8 mouse cellular contexts compared by ENCODE assay signal in the genomic region with DNA sequence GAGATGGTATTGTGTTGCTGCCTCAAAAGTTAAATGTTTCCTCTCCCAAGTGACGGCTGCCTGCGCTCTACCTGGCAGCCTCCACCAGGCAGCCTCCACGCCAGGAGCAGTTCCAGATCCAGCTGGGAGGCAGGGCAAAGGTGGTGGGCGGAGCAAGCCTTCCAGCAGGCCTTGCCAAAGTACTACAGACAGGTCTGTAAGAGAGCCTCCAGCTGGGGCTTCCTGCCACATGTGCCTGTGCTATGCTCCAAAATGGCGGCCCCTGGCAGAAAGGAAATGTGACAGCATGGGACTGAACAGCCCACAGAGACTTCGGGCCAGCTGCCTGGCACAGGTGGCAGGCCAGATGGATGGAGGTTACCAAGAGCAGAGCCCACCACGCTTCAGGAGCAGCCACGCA. TPM values are rescaled to one million over a fixed set of nuclear protein-coding genes. Genes with fewer than 3 reads are reported as not detected.
DNase-seq lines count a peak whose midpoint lies in the region; ATAC-seq and TF ChIP-seq lines count a peak whose summit lies in the region.

No protein-coding gene starts in this region.

- H3K27me3 ChIP-seq in heart, postnatal 0 days (ENCODE audit: control insufficient read depth, insufficient read depth, low read length): no peaks in the 10 kb centered on the region
- H3K27me3 ChIP-seq in forebrain, postnatal 0 days (ENCODE audit: insufficient read depth, low read length): no peaks in the 10 kb centered on the region

- no peak overlapping the region for H3K4me2 ChIP-seq in heart, postnatal 0 days (ENCODE audit: low read depth, low read length)
- no peak overlapping the region for H3K4me2 ChIP-seq in forebrain, postnatal 0 days (ENCODE audit: low read depth)

- no peaks in the 10 kb centered on the region for H3K4me1 ChIP-seq in heart, postnatal 0 days (ENCODE audit: control insufficient read depth, insufficient read depth)
- H3K4me1 ChIP-seq in forebrain, postnatal 0 days (ENCODE audit: insufficient read depth): no peaks in the 10 kb centered on the region

- H3K36me3 ChIP-seq in heart, postnatal 0 days (replicated peaks; ENCODE audit: control insufficient read depth, insufficient read depth, low read length): 0 out of 2 replicates have a peak, but pooled peaks cover 11% of the 10 kb centered on the region
- H3K36me3 ChIP-seq in forebrain, postnatal 0 days (ENCODE audit: insufficient read depth): no peaks in the 10 kb centered on the region

- 88% methylated on average over 8 of the region's 8 CpGs for WGBS in heart, postnatal 0 days
- 69% methylated on average over 8 of the region's 8 CpGs for WGBS in forebrain, postnatal 0 days

- TF ChIP-seq EP300 in heart, postnatal 0 days (IDR thresholded peaks at IDR 0.05; ENCODE audit: low read depth): no peak

- TF ChIP-seq CTCF in heart, postnatal 0 days (IDR thresholded peaks at IDR 0.05; ENCODE audit: low read depth): no peak
- no peak for TF ChIP-seq CTCF in forebrain, postnatal 0 days (IDR thresholded peaks at IDR 0.05; ENCODE audit: low read depth)

- H3K27ac ChIP-seq in heart, postnatal 0 days (ENCODE audit: low read depth): peak overlapping the region; percentile 15; the same call in 1 of the 2 replicates
- H3K27ac ChIP-seq in forebrain, postnatal 0 days (ENCODE audit: low read depth, low read length): no peak overlapping the region

- H3K9ac ChIP-seq in heart, postnatal 0 days (replicated peaks; ENCODE audit: low read depth, low read length): no peak overlapping the region
- no peak overlapping the region for H3K9ac ChIP-seq in forebrain, postnatal 0 days

- DNase-seq in heart, postnatal 0 days (ENCODE audit: low spot score): no peak
- no peak for DNase-seq in heart, adult 8-10 months (ENCODE audit: low spot score)
- DNase-seq in ES-CJ7 (ENCODE audit: low read depth, low spot score) (peak; percentile 79), MN1 (ENCODE audit: low spot score) (no peak)
- DNase-seq in cerebellum, adult 8-10 months: peak; percentile 23
- DNase-seq in kidney, postnatal 4 days: peak; percentile 66 to 72
- no peak for DNase-seq in forebrain, postnatal 0 days
- DNase-seq in urinary bladder, postnatal 10 days (ENCODE audit: low spot score): no peak

- H3K4me3 ChIP-seq in heart, postnatal 0 days (ENCODE audit: low read depth, low read length): no peak overlapping the region
- no peak overlapping the region for H3K4me3 ChIP-seq in forebrain, postnatal 0 days (ENCODE audit: low read depth, low read length)

- no peaks in the 10 kb centered on the region for H3K9me3 ChIP-seq in heart, postnatal 0 days (replicated peaks; ENCODE audit: control insufficient read depth, low read length)
- no peaks in the 10 kb centered on the region for H3K9me3 ChIP-seq in forebrain, postnatal 0 days (ENCODE audit: low read length)

- ATAC-seq in heart, postnatal 0 days (ENCODE audit: insufficient read depth, low read depth): no peak
- ATAC-seq in forebrain, postnatal 0 days: no peak

RNA-seq across cellular contexts. Expression of a gene that starts 39.0 kb away (rescaled TPM):
- total RNA-seq in heart, postnatal 0 days (2014; rRNA removed; ENCODE audit: low replicate concordance): 10.1 and 20.6 TPM in 2 replicates
- polyA plus RNA-seq in heart, postnatal 0 days (2015; fragmentation: Nextera tagmentation; extraction: Ambion mirVana): 15.0 and 15.1 TPM in 2 replicates
- 10 to 100 TPM in 2 of 4 experiments, 1 to 10 TPM in 2; 9.0 to 11.3 (median 10.4) TPM for total RNA-seq in heart, adult 8-10 months (2022)
- total RNA-seq in forebrain, postnatal 0 days (2014; rRNA removed): 21.3 and 22.8 TPM in 2 replicates
- polyA plus RNA-seq in forebrain, postnatal 0 days (2015; fragmentation: Nextera tagmentation; extraction: Ambion mirVana): 26.7 and 29.5 TPM in 2 replicates

RNA-seq across cellular contexts. Expression of a gene that starts 39.1 kb away (rescaled TPM):
- total RNA-seq in heart, postnatal 0 days (2014; rRNA removed; ENCODE audit: low replicate concordance): 11.3 and 31.0 TPM in 2 replicates
- polyA plus RNA-seq in heart, postnatal 0 days (2015; fragmentation: Nextera tagmentation; extraction: Ambion mirVana): 17.4 and 18.1 TPM in 2 replicates
- 10 to 100 TPM in 2 of 4 experiments, 1 to 10 TPM in 2; 9.4 to 11.1 (median 10.1) TPM for total RNA-seq in heart, adult 8-10 months (2022)
- 5.6 and 11.4 TPM in 2 replicates for total RNA-seq in forebrain, postnatal 0 days (2014; rRNA removed)
- polyA plus RNA-seq in forebrain, postnatal 0 days (2015; fragmentation: Nextera tagmentation; extraction: Ambion mirVana): 13.5 and 14.7 TPM in 2 replicates

RNA-seq across cellular contexts. Expression of a gene that starts 49.3 kb away (rescaled TPM):
- total RNA-seq in heart, postnatal 0 days (2014; rRNA removed; ENCODE audit: low replicate concordance): 13.9 and 19.5 TPM in 2 replicates
- polyA plus RNA-seq in heart, postnatal 0 days (2015; fragmentation: Nextera tagmentation; extraction: Ambion mirVana): 16.9 and 17.8 TPM in 2 replicates
- 10 to 100 TPM; 11.3 to 16.0 (median 14.6) TPM for total RNA-seq in heart, adult 8-10 months (2022)
- 16.0 and 16.2 TPM in 2 replicates for total RNA-seq in forebrain, postnatal 0 days (2014; rRNA removed)
- 14.8 and 15.9 TPM in 2 replicates for polyA plus RNA-seq in forebrain, postnatal 0 days (2015; fragmentation: Nextera tagmentation; extraction: Ambion mirVana)

Comparison
In these comparisons a context has a peak if more than half of its experiments do, and no peak if none do; other contexts are left out.
1. DNase-seq: peak in ES-CJ7 (single experiment), cerebellum, adult 8-10 months (single experiment) and kidney, postnatal 4 days (2 of 2); none in heart, postnatal 0 days (single experiment), heart, adult 8-10 months (single experiment), MN1 (single experiment), forebrain, postnatal 0 days (single experiment) and urinary bladder, postnatal 10 days (single experiment).